Mouse (Mus musculus) liver, embryonic 13.5 days (tissue): ENCODE results near the gene Mpv17l. TPM values are rescaled to one million over a fixed set of nuclear protein-coding genes. Genes with fewer than 3 reads are reported as not detected.
A peak's percentile ranks its signal among the peaks of the same experiment; 100 is the strongest.
"Not testable (repeated sequence)": the region's sequence is repeated elsewhere in the genome, so short reads cannot be mapped to it uniquely, and the experiment has no call there.

Source experiments
- ATAC-seq: fragments of 200-750 bp; cut with Nextera tagmentation; 2 replicates; pipeline ENCODE4 v1.8.0; 2017; ENCODE audit warnings: low read depth, mild to moderate bottlenecking, moderate number of reproducible peaks, moderate library complexity
- DNase-seq: peaks from one replicate; pipeline ENCODE4 v3.0.0; 2022
- H3K27ac ChIP-seq: fragments of 300-500 bp; sonication (generic); 2 replicates; pipeline ENCODE4 v1.5.1; 2015; ENCODE audit warnings: moderate library complexity, mild to moderate bottlenecking, inconsistent platforms
- H3K27me3 ChIP-seq: fragments of 300-500 bp; sonication (generic); 2 replicates; pipeline ENCODE4 v1.6.1; 2015; ENCODE audit warnings: mild to moderate bottlenecking, inconsistent platforms
- H3K36me3 ChIP-seq: fragments of 300-500 bp; sonication (generic); 2 replicates; pipeline ENCODE4 v1.6.1; 2015; ENCODE audit warnings: mild to moderate bottlenecking, inconsistent platforms
- H3K4me1 ChIP-seq: fragments of 300-500 bp; sonication (generic); replicated peaks from 2 replicates; pipeline ENCODE4 v1.6.1; 2015; ENCODE audit warnings: inconsistent platforms
- H3K4me2 ChIP-seq: fragments of 300-500 bp; sonication (generic); 2 replicates; pipeline ENCODE4 v1.6.1; 2015; ENCODE audit warnings: inconsistent platforms, mild to moderate bottlenecking, moderate library complexity
- H3K4me3 ChIP-seq: fragments of 300-500 bp; sonication (generic); replicated peaks from 2 replicates; pipeline ENCODE4 v1.5.1; 2015; ENCODE audit warnings: mild to moderate bottlenecking, inconsistent platforms
- H3K9ac ChIP-seq: fragments of 300-500 bp; sonication (generic); 2 replicates; pipeline ENCODE4 v1.6.1; 2015; ENCODE audit warnings: mild to moderate bottlenecking, inconsistent platforms
- H3K9me3 ChIP-seq: fragments of 300-500 bp; sonication (generic); replicated peaks from 2 replicates; pipeline ENCODE4 v1.6.1; 2016; ENCODE audit warnings: inconsistent platforms
- WGBS: fragments of 180-500 bp; shearing (Covaris S2); methylation state at CpG from one replicate; pipeline ENCODE4 v1.1.7; 2015; ENCODE audit not compliant: insufficient replicate concordance; 5-methylcytosine and 5-hydroxymethylcytosine counted together
- polyA plus RNA-seq: library from polyadenylated mRNA; unstranded; fragments of >200 nt; fragmentation: Nextera tagmentation; extraction: Ambion mirVana; gene quantifications from 2 replicates; pipeline ENCODE4 v1.2.1, GENCODE M21; 2015

Gene Mpv17l
- polyA plus RNA-seq, 1 experiment from 2014 or later = 1.4 TPM

DNA sequence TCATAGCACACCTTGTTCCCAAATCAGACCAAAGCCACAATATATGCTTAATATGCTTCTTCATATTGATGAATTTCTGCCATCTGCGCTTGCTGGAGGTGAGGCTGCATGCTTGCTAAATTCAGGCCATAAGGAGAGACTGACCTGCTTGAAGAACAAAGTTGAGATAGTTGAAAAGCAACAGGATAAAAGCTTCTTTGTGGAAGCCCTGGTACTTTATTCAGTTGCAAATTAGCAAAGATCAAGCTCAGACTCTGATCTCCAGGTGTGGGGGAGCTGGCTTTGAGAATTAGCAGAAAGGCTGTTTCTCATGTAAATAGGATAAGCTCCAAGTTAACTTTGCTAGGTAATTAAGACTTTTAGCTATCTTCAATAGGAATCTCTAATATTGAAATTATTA, 74.1 kb downstream of the Mpv17l start:
- DNase-seq, H3K4me1 ChIP-seq, H3K9ac ChIP-seq, ATAC-seq, H3K9me3 ChIP-seq, H3K27me3 ChIP-seq, H3K4me3 ChIP-seq, H3K4me2 ChIP-seq, H3K36me3 ChIP-seq, H3K27ac ChIP-seq: not testable (repeated sequence)
- 46% methylated on average over 1 of the region's 1 CpGs for WGBS

DNA sequence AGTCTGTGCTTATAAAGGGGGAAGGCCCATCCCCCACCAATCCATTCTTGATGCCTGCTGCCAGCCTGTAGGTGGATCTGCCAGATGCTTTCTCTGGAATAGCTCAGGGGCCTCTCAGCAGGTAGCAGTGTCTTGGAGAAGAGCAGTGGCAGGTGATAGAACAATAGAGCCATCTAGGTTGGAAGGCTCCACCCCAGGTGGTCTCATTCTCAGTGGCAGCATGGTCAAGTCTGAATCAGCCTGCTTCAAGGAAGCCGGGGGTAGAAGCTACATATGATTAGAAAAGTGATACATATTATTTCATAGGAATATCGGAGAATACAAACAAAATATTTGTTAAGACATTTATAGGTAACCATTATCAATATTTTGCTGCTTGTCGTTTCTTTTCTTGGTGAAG, 78.8 kb downstream of the Mpv17l start:
- not testable (repeated sequence) for H3K27me3 ChIP-seq, H3K4me2 ChIP-seq, H3K27ac ChIP-seq, H3K4me1 ChIP-seq, H3K36me3 ChIP-seq, DNase-seq, H3K9me3 ChIP-seq, ATAC-seq, H3K4me3 ChIP-seq, H3K9ac ChIP-seq
- WGBS = 61% methylated on average over 3 of the region's 3 CpGs

DNA sequence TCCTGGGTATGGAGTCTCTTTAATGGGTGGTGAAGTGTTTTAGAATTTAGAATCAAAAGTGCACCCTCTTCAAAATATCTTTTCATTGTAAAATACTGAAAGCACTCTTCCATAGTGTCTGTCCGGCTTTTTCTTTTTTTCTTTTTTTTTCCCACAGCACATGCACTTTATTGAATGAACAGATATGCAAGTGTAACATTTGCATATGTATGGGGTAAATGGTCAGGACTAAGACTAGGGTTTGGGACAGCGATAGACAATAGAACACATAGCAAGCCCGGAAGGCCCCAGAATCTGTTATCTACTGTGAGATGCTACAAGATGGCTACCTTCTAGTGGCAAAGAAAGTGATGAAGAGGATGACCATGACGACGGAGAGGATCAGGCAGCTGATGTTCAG, 80.2 kb downstream of the Mpv17l start:
- Histone ChIP-seq H3K4me2 (no peak overlapping the region), H3K27me3 (peaks cover 13% of the 10 kb centered on the region), H3K4me3 (no peak overlapping the region), H3K36me3 (no peaks in the 10 kb centered on the region), H3K9ac (no peak overlapping the region), H3K9me3 (no peaks in the 10 kb centered on the region), H3K4me1 (0 out of 2 replicates have a peak, but pooled peaks cover 3% of the 10 kb centered on the region), H3K27ac (no peak overlapping the region)
- ATAC-seq = no peak
- DNase-seq = no peak
- 71% methylated on average over 5 of the region's 5 CpGs for WGBS

DNA sequence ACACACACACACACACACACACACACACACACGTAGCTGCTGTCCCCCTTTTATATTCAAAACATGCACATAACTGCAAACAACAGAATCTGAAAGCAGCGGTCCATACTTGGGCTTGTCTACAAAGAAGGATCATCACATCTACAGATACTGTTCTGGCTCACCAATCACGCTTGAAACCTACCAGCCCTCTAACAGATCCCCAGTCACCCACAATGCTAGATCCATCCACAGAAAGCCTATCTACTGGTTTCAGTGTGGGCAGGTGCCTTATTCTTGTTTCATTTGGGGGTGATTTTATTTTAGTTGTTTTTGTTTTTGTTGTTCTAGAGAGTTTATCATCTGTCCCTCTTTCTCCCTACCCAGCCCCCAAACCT, 83.2 kb downstream of the Mpv17l start:
- Histone ChIP-seq H3K4me2 (peak overlapping the region; percentile 62), H3K27me3 (peaks cover 13% of the 10 kb centered on the region), H3K9ac (no peak overlapping the region), H3K27ac (no peak overlapping the region), H3K4me3 (no peak overlapping the region), H3K4me1 (0 out of 2 replicates have a peak, but pooled peaks cover 3% of the 10 kb centered on the region), H3K9me3 (no peaks in the 10 kb centered on the region), H3K36me3 (no peaks in the 10 kb centered on the region)
- WGBS = 52% methylated on average over 3 of the region's 3 CpGs
- ATAC-seq = no peak
- DNase-seq = no peak

DNA sequence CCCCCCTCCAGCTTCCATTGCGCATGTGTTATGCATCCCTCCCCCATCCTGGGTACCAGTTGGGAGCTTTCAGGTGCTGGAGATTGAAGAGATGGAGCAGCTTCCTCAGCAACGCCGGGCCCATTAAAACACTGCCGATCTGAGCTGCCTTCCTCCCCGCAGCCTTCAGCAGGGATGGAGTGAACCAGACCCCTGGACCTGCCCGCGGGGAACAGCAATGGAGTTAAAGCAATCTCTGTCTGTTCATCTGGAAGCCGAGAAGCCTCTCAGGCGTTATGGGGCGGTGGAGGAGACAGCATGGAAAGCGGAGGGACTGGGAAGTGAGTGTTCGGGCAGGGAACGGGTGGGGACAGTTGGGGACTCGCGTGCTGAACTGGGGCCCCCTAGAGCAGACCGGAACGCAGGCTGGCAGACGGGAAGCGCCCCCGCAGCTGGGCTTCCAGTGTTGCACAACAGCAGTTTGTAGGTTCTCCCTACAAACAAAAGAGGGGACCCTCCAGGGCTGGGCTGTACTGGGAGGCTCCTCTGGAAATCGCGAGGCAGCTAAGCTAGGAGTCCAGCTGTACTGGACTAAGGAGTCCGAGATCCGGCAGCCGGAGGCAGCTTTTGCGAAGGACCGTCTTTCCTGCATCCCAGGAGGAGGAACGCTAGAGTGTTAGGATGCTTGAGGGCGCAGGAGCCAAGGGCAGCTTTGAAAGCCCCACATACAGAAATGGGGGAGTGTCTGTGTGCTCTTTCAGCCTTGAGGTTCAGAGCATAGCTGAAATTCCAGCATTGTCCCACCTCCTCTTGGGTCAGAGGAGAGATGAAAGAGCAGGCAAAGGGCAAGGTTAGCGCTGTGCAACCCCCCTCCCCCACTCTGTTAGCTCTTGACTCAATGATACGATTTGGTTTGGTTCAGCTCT, 83.9 kb downstream of the Mpv17l start, which contains the start of the genes 2900011O08Rik and Ifitm7:
Gene 2900011O08Rik (plus strand): TSS at position 31 of the 905 bp plus-strand sequence.
Gene Ifitm7 (minus strand): TSS at position 315 of the 905 bp plus-strand sequence.
- peak within 1 kb of the TSS; percentile 62 for H3K4me2 ChIP-seq
- H3K36me3 ChIP-seq = no peaks in the 10 kb centered on the region
- 0 out of 2 replicates have a peak, but pooled peaks cover 3% of the 10 kb centered on the region for H3K4me1 ChIP-seq
- no peak within 1 kb of the TSS for H3K27ac ChIP-seq
- peak within 1 kb of the TSS; percentile 39 for H3K4me3 ChIP-seq
- H3K9me3 ChIP-seq = no peaks in the 10 kb centered on the region
- no peak within 1 kb of the TSS for H3K9ac ChIP-seq
- 2% methylated on average over 31 of the region's 31 CpGs for WGBS
- peaks cover 13% of the 10 kb centered on the region for H3K27me3 ChIP-seq
- ATAC-seq (0 out of 2 replicates have a peak, but pooled peaks have one; percentile 29), DNase-seq (no peak)

DNA sequence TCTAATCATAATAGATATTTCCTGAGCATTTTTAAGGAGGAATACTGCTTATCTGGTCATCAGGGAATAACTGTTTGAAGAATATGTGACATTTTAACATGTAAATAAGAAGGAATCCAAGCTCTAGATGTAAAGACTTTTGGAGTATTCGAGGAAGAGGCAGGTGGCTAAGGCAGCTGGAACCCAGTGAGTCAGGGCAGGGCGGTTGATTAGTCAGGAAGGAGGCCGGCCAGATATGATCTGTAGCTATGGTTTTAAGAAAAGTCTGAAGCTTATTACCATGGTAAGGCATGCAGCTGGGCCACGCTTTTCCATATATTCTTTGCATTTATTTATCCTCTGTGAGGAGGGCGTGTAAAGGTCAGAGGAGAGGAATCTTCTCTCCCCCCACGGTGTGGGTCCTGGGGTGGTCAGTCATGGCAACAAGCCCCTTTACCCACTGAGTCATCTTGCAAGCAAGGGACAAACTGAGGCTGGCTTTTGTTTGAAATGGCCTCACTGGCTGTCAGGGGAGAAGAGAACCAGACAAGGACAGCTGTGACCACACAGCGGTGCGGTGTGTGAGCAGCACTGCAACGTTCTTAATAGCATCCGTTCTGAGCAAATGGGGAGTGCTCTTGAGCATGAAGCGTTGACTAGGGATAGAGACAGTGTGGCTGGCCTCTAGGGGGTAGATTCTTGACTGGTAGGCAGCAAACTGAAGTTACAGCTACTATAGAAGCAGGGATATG, 89.7 kb downstream of the Mpv17l start:
- Histone ChIP-seq H3K36me3 (no peaks in the 10 kb centered on the region), H3K9ac (no peak overlapping the region), H3K27ac (no peak overlapping the region), H3K4me2 (no peak overlapping the region), H3K9me3 (no peaks in the 10 kb centered on the region), H3K4me3 (no peak overlapping the region), H3K4me1 (no peaks in the 10 kb centered on the region), H3K27me3 (no peaks in the 10 kb centered on the region)
- 72% methylated on average over 11 of the region's 11 CpGs for WGBS
- no peak for ATAC-seq
- no peak for DNase-seq

DNA sequence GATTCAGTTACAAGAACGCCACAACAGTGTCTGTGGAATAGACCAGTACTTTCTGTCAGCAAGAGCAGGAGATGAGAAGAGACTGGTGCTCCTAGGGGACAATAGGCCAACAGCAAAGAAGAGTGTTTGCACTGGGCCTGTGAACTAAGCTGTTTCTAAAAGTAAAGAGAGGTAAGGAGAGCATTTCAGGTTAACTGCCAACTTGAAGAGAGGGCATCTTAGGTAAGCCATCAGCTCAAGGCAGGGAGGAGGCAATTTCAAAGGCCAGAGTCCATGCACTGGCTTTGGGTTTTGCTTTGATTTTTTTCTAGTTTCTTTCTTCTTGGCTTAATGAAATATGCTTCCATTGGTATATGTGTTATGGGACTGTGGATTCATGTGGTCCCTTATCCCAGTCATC, 91.1 kb downstream of the Mpv17l start:
- WGBS = 64% methylated on average over 1 of the region's 1 CpGs
- DNase-seq = no peak

DNA sequence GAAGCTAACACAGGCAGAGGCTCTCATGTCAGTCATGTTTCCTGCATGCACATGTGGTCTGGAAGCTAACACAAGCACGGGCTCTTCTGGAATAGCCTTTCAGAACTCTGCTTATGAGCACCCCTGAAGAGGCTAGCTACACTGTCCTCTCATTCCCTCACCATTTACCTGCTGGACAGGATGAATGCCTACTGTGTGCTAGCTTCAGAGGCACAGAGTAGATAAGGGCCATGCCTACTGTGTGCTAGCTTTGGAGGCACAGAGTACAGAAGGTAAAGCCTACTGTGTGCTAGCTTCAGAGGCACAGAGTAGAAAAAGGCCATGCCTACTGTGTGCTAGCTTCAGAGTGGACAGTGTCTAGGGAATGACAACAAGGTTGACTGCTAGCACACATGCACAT, 91.5 kb downstream of the Mpv17l start:
- 41% methylated on average over 1 of the region's 1 CpGs for WGBS
- H3K4me2 ChIP-seq = no peak overlapping the region
- no peak for DNase-seq

More for the DNA sequence above, 91.1 kb downstream of the Mpv17l start:
- no peak overlapping the region for H3K4me2 ChIP-seq
- no peaks in the 10 kb centered on the region for H3K4me1 ChIP-seq
- no peak overlapping the region for H3K4me3 ChIP-seq
- H3K9me3 ChIP-seq = no peaks in the 10 kb centered on the region
- H3K27me3 ChIP-seq = no peaks in the 10 kb centered on the region
- H3K27ac ChIP-seq = no peak overlapping the region
- no peaks in the 10 kb centered on the region for H3K36me3 ChIP-seq
- no peak overlapping the region for H3K9ac ChIP-seq
- no peak for ATAC-seq

More for the DNA sequence above, 91.5 kb downstream of the Mpv17l start:
- no peak overlapping the region for H3K9ac ChIP-seq
- H3K4me3 ChIP-seq = no peak overlapping the region
- H3K9me3 ChIP-seq = no peaks in the 10 kb centered on the region
- no peak for ATAC-seq
- no peak overlapping the region for H3K27ac ChIP-seq
- H3K27me3 ChIP-seq = no peaks in the 10 kb centered on the region
- H3K36me3 ChIP-seq = no peaks in the 10 kb centered on the region
- H3K4me1 ChIP-seq = no peaks in the 10 kb centered on the region

Other genes starting within 250 kb of the Mpv17l start
- 21.5 and 24.9 TPM in 2 replicates for gene Parn, start 235.0 kb upstream of the Mpv17l start, polyA plus RNA-seq
- 14.1 and 14.9 TPM in 2 replicates for gene Bfar, start 231.3 kb upstream of the Mpv17l start, polyA plus RNA-seq
- gene 3110001I22Rik, start 231.2 kb upstream of the Mpv17l start, polyA plus RNA-seq = 3.0 and 3.1 TPM in 2 replicates
- gene Pla2g10, start 172.2 kb upstream of the Mpv17l start, polyA plus RNA-seq = 0.24 TPM in 1 of 2 replicates, not detected in the other
- 34.9 and 41.0 TPM in 2 replicates for gene Rrn3, start 122.5 kb upstream of the Mpv17l start, polyA plus RNA-seq
- gene Ntan1, start 84.3 kb upstream of the Mpv17l start, polyA plus RNA-seq = 44.7 and 45.3 TPM in 2 replicates
- 24.2 and 28.0 TPM in 2 replicates for gene Pdxdc1, start within 50 bp of the Mpv17l start, polyA plus RNA-seq
- 0.10 and 0.15 TPM in 2 replicates for gene 2900011O08Rik, start 83.4 kb downstream of the Mpv17l start, polyA plus RNA-seq
- not detected in 2 replicates for gene Ifitm7, start 83.7 kb downstream of the Mpv17l start, polyA plus RNA-seq